Mouse (Mus musculus): ENCODE data around the gene H2-Q4.
"Not testable (repeated sequence)": the region's sequence is repeated elsewhere in the genome, so short reads cannot be mapped to it uniquely, and the experiment has no call there.

DNA sequence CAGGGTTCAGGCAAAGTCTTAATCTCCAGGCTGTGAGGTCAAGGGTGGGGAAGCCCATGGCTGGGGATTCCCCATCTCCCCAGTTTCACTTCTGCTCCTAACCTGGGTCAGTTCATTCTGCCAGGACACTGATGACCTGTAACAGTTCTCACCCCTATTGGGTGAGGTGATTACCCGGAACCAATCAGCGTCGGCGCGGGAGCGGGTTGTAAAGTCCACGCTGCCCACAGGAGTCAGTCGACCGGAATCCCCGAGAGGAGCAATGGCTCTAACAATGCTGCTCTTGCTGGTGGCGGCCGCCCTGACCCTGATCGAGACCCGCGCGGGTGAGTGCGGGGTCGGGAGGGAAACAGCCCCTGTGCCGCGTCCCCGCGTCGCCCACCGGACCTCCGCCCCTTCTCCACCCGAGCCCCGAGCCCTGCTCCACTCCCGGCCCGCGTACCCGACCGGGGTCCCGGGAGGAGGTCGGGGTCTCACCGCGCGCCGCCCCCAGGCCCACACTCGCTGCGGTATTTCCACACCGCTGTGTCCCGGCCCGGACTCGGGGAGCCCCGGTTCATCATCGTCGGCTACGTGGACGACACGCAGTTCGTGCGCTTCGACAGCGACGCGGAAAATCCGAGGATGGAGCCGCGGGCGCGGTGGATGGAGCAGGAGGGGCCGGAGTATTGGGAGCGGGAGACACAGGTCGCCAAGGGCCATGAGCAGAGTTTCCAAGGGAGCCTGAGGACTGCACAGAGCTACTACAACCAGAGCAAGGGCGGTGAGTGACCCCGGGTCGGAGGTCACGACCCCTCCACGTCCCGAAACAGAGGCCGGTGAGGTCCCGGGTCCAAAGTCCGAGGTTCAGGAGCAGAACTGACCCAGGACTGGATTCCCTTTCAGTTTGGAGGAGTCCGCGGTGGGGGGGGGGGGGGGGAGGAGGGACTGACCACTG lies 14.7 kb downstream of the H2-Q4 start:
- not testable (repeated sequence) for TF ChIP-seq CTCF (IDR thresholded peaks at IDR 0.05; ENCODE audit: extremely low read depth, insufficient read depth, insufficient read length, insufficient replicate concordance); POLR2A (IDR thresholded peaks at IDR 0.05; ENCODE audit: low read depth, low read length)
